Mouse (Mus musculus) liver, embryonic 14.5 days (tissue): ENCODE measurements around the gene Cers4. TPM values are rescaled to one million over a fixed set of nuclear protein-coding genes. Genes with fewer than 3 reads are reported as not detected.

Experiments used
- ATAC-seq: fragments of 200-750 bp; cut with Nextera tagmentation; 2 replicates; pipeline ENCODE4 v1.8.0; 2017; ENCODE audit warnings: moderate number of reproducible peaks, mild to moderate bottlenecking, moderate library complexity; ENCODE audit not compliant: insufficient read depth
- DNase-seq, 3 experiments: peaks; one replicate each; pipeline ENCODE4 v3.0.0-alpha.2; 2012 to 2013; ENCODE audit warnings: low read depth in 3 of 3, low spot score in 3 of 3
- H3K27ac ChIP-seq: fragments of 300-500 bp; sonication (generic); 2 replicates; pipeline ENCODE4 v1.5.1; 2014; ENCODE audit warnings: moderate library complexity, mild to moderate bottlenecking, control low read depth, inconsistent platforms
- H3K27me3 ChIP-seq: fragments of 300-500 bp; sonication (generic); 2 replicates; pipeline ENCODE4 v1.6.1; 2014; ENCODE audit warnings: mild to moderate bottlenecking, low read length, moderate library complexity; ENCODE audit not compliant: control insufficient read depth, insufficient read depth
- H3K36me3 ChIP-seq: fragments of 300-500 bp; sonication (generic); replicated peaks from 2 replicates; pipeline ENCODE4 v1.6.1; 2014; ENCODE audit warnings: low read depth; ENCODE audit not compliant: control insufficient read depth, insufficient read depth
- H3K4me1 ChIP-seq, 2 experiments: fragments of 200-500 bp in 1 of 2; fragments of 300-500 bp in 1 of 2; sonication (generic) in 1 of 2; replicated peaks; 2 replicates each; pipeline ENCODE4 v1.6.1; 2012 to 2014; ENCODE audit warnings: antibody characterized with exemption in 1 of 2, inconsistent platforms in 1 of 2, low read length in 1 of 2; ENCODE audit not compliant: control insufficient read depth in 2 of 2, insufficient read depth in 2 of 2
- H3K4me2 ChIP-seq: fragments of 300-500 bp; sonication (generic); 2 replicates; pipeline ENCODE4 v1.6.1; 2014; ENCODE audit warnings: low read depth, mild to moderate bottlenecking, control low read depth, moderate library complexity
- H3K4me3 ChIP-seq, 2 experiments: fragments of 200-500 bp in 1 of 2; fragments of 300-500 bp in 1 of 2; sonication (generic) in 1 of 2; 2 replicates each; pipeline ENCODE4 v1.5.1; 2012 to 2014; ENCODE audit warnings: low read depth in 2 of 2, low read length in 2 of 2, mild to moderate bottlenecking in 2 of 2, control low read depth in 1 of 2, inconsistent platforms in 1 of 2, moderate library complexity in 1 of 2; ENCODE audit not compliant: insufficient read depth in 1 of 2
- H3K9ac ChIP-seq: fragments of 300-500 bp; sonication (generic); replicated peaks from 2 replicates; pipeline ENCODE4 v1.6.1; 2014; ENCODE audit warnings: mild to moderate bottlenecking, control low read depth, moderate library complexity
- H3K9me3 ChIP-seq: fragments of 300-500 bp; sonication (generic); 2 replicates; pipeline ENCODE4 v1.6.1; 2016; ENCODE audit warnings: low read length, mixed read lengths; ENCODE audit not compliant: control insufficient read depth
- CTCF ChIP-seq: IDR thresholded peaks from 2 replicates; pipeline ENCODE4 v1.5.1; 2016; ENCODE audit warnings: antibody characterized with exemption, low read depth, control low read depth
- EP300 ChIP-seq: IDR thresholded peaks from 2 replicates; pipeline ENCODE4 v1.6.1; 2016; ENCODE audit warnings: antibody characterized with exemption, low read depth
- WGBS: fragments of 180-500 bp; shearing (Covaris S2); extraction: QIAGEN DNeasy Blood & Tissue Kit; methylation state at CpG from one replicate; pipeline ENCODE4 v1.1.7; 2014; ENCODE audit not compliant: insufficient replicate concordance; 5-methylcytosine and 5-hydroxymethylcytosine counted together
- polyA plus RNA-seq, 2 experiments: library from polyadenylated mRNA; depleted of rRNA in 1 of 2; stranded (reverse) in 1 of 2; unstranded in 1 of 2; fragments of >200 nt; fragmentation: Nextera tagmentation in 1 of 2; extraction: Ambion mirVana in 1 of 2; gene quantifications; 2 replicates each; pipeline versions ENCODE4 v1.2.1 to v1.2.3; 2012 to 2014

The Cers4 gene
- polyA plus RNA-seq, 2 experiments = 1.2 to 1.4 TPM

- 41% methylated on average over 8 of the region's 8 CpGs for WGBS
- H3K9ac ChIP-seq = no peak overlapping the region
- no peak overlapping the region for H3K4me2 ChIP-seq
- TF ChIP-seq EP300 = no peak
- no peak for TF ChIP-seq CTCF
- H3K36me3 ChIP-seq = no peaks in the 10 kb centered on the region
- H3K27ac ChIP-seq = no peak overlapping the region
- no peaks in the 10 kb centered on the region for H3K27me3 ChIP-seq
- H3K4me1 ChIP-seq = no peaks in the 10 kb centered on the region
- ATAC-seq (no peak), DNase-seq (no peak)
- no peaks in the 10 kb centered on the region for H3K9me3 ChIP-seq
- no peak overlapping the region for H3K4me3 ChIP-seq
These were observed 19.3 kb downstream of the Cers4 start for GRCm38 (mm10) chr8:4512116-4512495.

- WGBS = 60% methylated on average over 2 of the region's 2 CpGs
- ATAC-seq (no peak), DNase-seq (no peak)
- Histone ChIP-seq H3K4me1 (no peaks in the 10 kb centered on the region), H3K36me3 (no peaks in the 10 kb centered on the region), H3K4me2 (no peak overlapping the region), H3K9me3 (no peaks in the 10 kb centered on the region), H3K9ac (no peak overlapping the region), H3K27me3 (no peaks in the 10 kb centered on the region), H3K4me3 (no peak overlapping the region), H3K27ac (no peak overlapping the region)
- TF ChIP-seq CTCF (peak; percentile 45), EP300 (no peak)
These were observed 23.3 kb downstream of the Cers4 start for GRCm38 (mm10) chr8:4516162-4516561.

GRCm38 (mm10) chr8:4521472-4521871, 28.6 kb downstream of the Cers4 start:
- Histone ChIP-seq H3K4me2 (no peak overlapping the region), H3K4me1 (no peaks in the 10 kb centered on the region), H3K9me3 (no peaks in the 10 kb centered on the region), H3K36me3 (no peaks in the 10 kb centered on the region), H3K4me3 (no peak overlapping the region), H3K27ac (no peak overlapping the region), H3K27me3 (no peaks in the 10 kb centered on the region), H3K9ac (no peak overlapping the region)
- DNase-seq = no peak
- 34% methylated on average over 4 of the region's 4 CpGs for WGBS
- TF ChIP-seq EP300 = no peak
- no peak for TF ChIP-seq CTCF
- ATAC-seq = no peak

- no peaks in the 10 kb centered on the region for H3K9me3 ChIP-seq
- H3K4me2 ChIP-seq = no peak overlapping the region
- no peaks in the 10 kb centered on the region for H3K36me3 ChIP-seq
- DNase-seq (no peak), ATAC-seq (no peak)
- 80% methylated on average over 10 of the region's 10 CpGs for WGBS
- H3K27ac ChIP-seq = no peak overlapping the region
- no peak overlapping the region for H3K4me3 ChIP-seq
- no peak overlapping the region for H3K9ac ChIP-seq
- TF ChIP-seq EP300 (no peak), CTCF (no peak)
- no peaks in the 10 kb centered on the region for H3K27me3 ChIP-seq
- no peaks in the 10 kb centered on the region for H3K4me1 ChIP-seq
These were observed 30.7 kb downstream of the Cers4 start for GRCm38 (mm10) chr8:4523525-4523924.

Other genes with a start within 250 kb of the Cers4 start
- gene Tgfbr3l, start 244.8 kb upstream of the Cers4 start, polyA plus RNA-seq (2012; rRNA removed) = 5.2 and 6.4 TPM in 2 replicates
- 0.30 and 0.34 TPM in 2 replicates for gene Tgfbr3l, start 244.8 kb upstream of the Cers4 start, polyA plus RNA-seq (2014; fragmentation: Nextera tagmentation; extraction: Ambion mirVana)
- gene Snapc2, start 239.9 kb upstream of the Cers4 start, polyA plus RNA-seq (2012; rRNA removed) = 11.5 and 13.0 TPM in 2 replicates
- gene Snapc2, start 239.9 kb upstream of the Cers4 start, polyA plus RNA-seq (2014; fragmentation: Nextera tagmentation; extraction: Ambion mirVana) = 14.1 and 15.5 TPM in 2 replicates
- 3.0 and 4.6 TPM in 2 replicates for gene Ctxn1, start 233.8 kb upstream of the Cers4 start, polyA plus RNA-seq (2012; rRNA removed)
- gene Ctxn1, start 233.8 kb upstream of the Cers4 start, polyA plus RNA-seq (2014; fragmentation: Nextera tagmentation; extraction: Ambion mirVana) = 1.1 and 1.2 TPM in 2 replicates
- gene Timm44, start 217.1 kb upstream of the Cers4 start, polyA plus RNA-seq (2012; rRNA removed) = 28.3 and 41.3 TPM in 2 replicates
- gene Timm44, start 217.1 kb upstream of the Cers4 start, polyA plus RNA-seq (2014; fragmentation: Nextera tagmentation; extraction: Ambion mirVana) = 38.5 and 42.4 TPM in 2 replicates
- 4.2 TPM in 2 replicates for gene Ccl25, start 167.8 kb upstream of the Cers4 start, polyA plus RNA-seq (2012; rRNA removed)
- gene Ccl25, start 167.8 kb upstream of the Cers4 start, polyA plus RNA-seq (2014; fragmentation: Nextera tagmentation; extraction: Ambion mirVana) = 4.0 and 5.2 TPM in 2 replicates
- 23.9 and 32.5 TPM in 2 replicates for gene Elavl1, start 167.6 kb upstream of the Cers4 start, polyA plus RNA-seq (2012; rRNA removed)
- 94.5 and 118 TPM in 2 replicates for gene Elavl1, start 167.6 kb upstream of the Cers4 start, polyA plus RNA-seq (2014; fragmentation: Nextera tagmentation; extraction: Ambion mirVana)
- 0.91 and 1.8 TPM in 2 replicates for gene Zfp958, start 120.1 kb downstream of the Cers4 start, polyA plus RNA-seq (2012; rRNA removed)
- gene Zfp958, start 120.1 kb downstream of the Cers4 start, polyA plus RNA-seq (2014; fragmentation: Nextera tagmentation; extraction: Ambion mirVana) = 4.5 and 4.7 TPM in 2 replicates